Mouse (Mus musculus) lung, postnatal 0 days (tissue): ENCODE results near the gene C8b. TPM values are rescaled to one million over a fixed set of nuclear protein-coding genes. Genes with fewer than 3 reads are reported as not detected.

Experiments used
- ATAC-seq: fragments of 200-750 bp; cut with Nextera tagmentation; 2 replicates; pipeline ENCODE4 v1.8.0; 2017; ENCODE audit warnings: moderate library complexity
- DNase-seq: peaks from one replicate; pipeline ENCODE4 v3.0.0-alpha.2; 2016; ENCODE audit warnings: low spot score
- H3K27ac ChIP-seq: fragments of 300-500 bp; sonication (generic); 2 replicates; pipeline ENCODE4 v1.5.1; 2014; ENCODE audit warnings: antibody characterized with exemption, mild to moderate bottlenecking, low read length, mixed read lengths
- H3K27me3 ChIP-seq: fragments of 300-500 bp; sonication (generic); replicated peaks from 2 replicates; pipeline ENCODE4 v1.6.1; 2014; ENCODE audit warnings: low read length, mixed read lengths; ENCODE audit not compliant: insufficient read depth
- H3K36me3 ChIP-seq: fragments of 300-500 bp; sonication (generic); 2 replicates; pipeline ENCODE4 v1.6.1; 2014; ENCODE audit warnings: low read length, mixed read lengths; ENCODE audit not compliant: insufficient read depth
- H3K4me1 ChIP-seq: fragments of 300-500 bp; sonication (generic); 2 replicates; pipeline ENCODE4 v1.6.1; 2014; ENCODE audit warnings: antibody characterized with exemption, low read depth, low read length, mixed read lengths; ENCODE audit not compliant: insufficient read depth
- H3K4me2 ChIP-seq: fragments of 300-500 bp; sonication (generic); replicated peaks from 2 replicates; pipeline ENCODE4 v1.6.1; 2014; ENCODE audit warnings: low read depth, mild to moderate bottlenecking, low read length, moderate library complexity, mixed read lengths
- H3K4me3 ChIP-seq: fragments of 300-500 bp; sonication (generic); 2 replicates; pipeline ENCODE4 v1.5.1; 2014; ENCODE audit warnings: low read depth, low read length
- H3K9ac ChIP-seq: fragments of 300-500 bp; sonication (generic); replicated peaks from 2 replicates; pipeline ENCODE4 v1.6.1; 2014; ENCODE audit warnings: low read depth, mild to moderate bottlenecking
- H3K9me3 ChIP-seq: fragments of 300-500 bp; sonication (generic); 2 replicates; pipeline ENCODE4 v1.6.1; 2016; ENCODE audit warnings: low read length, mixed read lengths
- CTCF ChIP-seq: IDR thresholded peaks from 2 replicates; pipeline ENCODE4 v1.5.1; 2016; ENCODE audit warnings: antibody characterized with exemption, mild to moderate bottlenecking
- EP300 ChIP-seq: IDR thresholded peaks from 2 replicates; pipeline ENCODE4 v1.6.1; 2016; ENCODE audit warnings: antibody characterized with exemption, mild to moderate bottlenecking, control low read depth
- WGBS: fragments of 180-500 bp; shearing (Covaris S2); extraction: QIAGEN DNeasy Blood & Tissue Kit; methylation state at CpG from one replicate; pipeline ENCODE4 v1.1.7; 2014; 5-methylcytosine and 5-hydroxymethylcytosine counted together
- polyA plus RNA-seq: library from polyadenylated mRNA; unstranded; fragments of >200 nt; fragmentation: Nextera tagmentation; extraction: Ambion mirVana; gene quantifications from 2 replicates; pipeline ENCODE4 v1.2.1, GENCODE M21; 2015

The C8b gene
- polyA plus RNA-seq = not detected in 2 replicates

- Histone ChIP-seq H3K4me1 (no peaks in the 10 kb centered on the region), H3K36me3 (no peaks in the 10 kb centered on the region), H3K27me3 (no peaks in the 10 kb centered on the region), H3K9me3 (no peaks in the 10 kb centered on the region), H3K4me3 (no peak within 1 kb of the TSS), H3K4me2 (no peak within 1 kb of the TSS), H3K27ac (no peak within 1 kb of the TSS), H3K9ac (no peak within 1 kb of the TSS)
- DNase-seq (no peak), ATAC-seq (no peak)
- no peak for TF ChIP-seq EP300
- TF ChIP-seq CTCF = no peak
- WGBS = 63% methylated on average over 8 of the region's 8 CpGs
Observed at GRCm38 (mm10) chr4:104766065-104766464, at the start of gene C8b. Gene C8b (plus strand): TSS chr4:104766317.

- Histone ChIP-seq H3K9ac (no peak overlapping the region), H3K4me3 (no peak overlapping the region), H3K4me2 (no peak overlapping the region), H3K27me3 (no peaks in the 10 kb centered on the region), H3K4me1 (no peaks in the 10 kb centered on the region; the same call in 1 of the 2 replicates), H3K9me3 (no peaks in the 10 kb centered on the region), H3K36me3 (no peaks in the 10 kb centered on the region), H3K27ac (no peak overlapping the region)
- TF ChIP-seq CTCF (no peak), EP300 (no peak)
- WGBS = 32% methylated on average over 1 of the region's 1 CpGs
- no peak for ATAC-seq
- DNase-seq = no peak
Observed at GRCm38 (mm10) chr4:104716506-104716905, 49.6 kb upstream of the C8b start.

- no peak for TF ChIP-seq EP300
- no peak for TF ChIP-seq CTCF
- Histone ChIP-seq H3K9ac (no peak overlapping the region), H3K27ac (no peak overlapping the region), H3K9me3 (no peaks in the 10 kb centered on the region), H3K36me3 (no peaks in the 10 kb centered on the region), H3K4me3 (no peak overlapping the region), H3K27me3 (no peaks in the 10 kb centered on the region), H3K4me1 (no peaks in the 10 kb centered on the region; the same call in 1 of the 2 replicates), H3K4me2 (no peak overlapping the region)
- WGBS = 40% methylated on average over 13 of the region's 13 CpGs
- DNase-seq (peak; percentile 71), ATAC-seq (peak; percentile 67)
Observed at GRCm38 (mm10) chr4:104718973-104719795, 46.9 kb upstream of the C8b start.

GRCm38 (mm10) chr4:104723527-104724045 lies 42.5 kb upstream of the C8b start:
- no peak overlapping the region for H3K4me3 ChIP-seq
- TF ChIP-seq EP300 = no peak
- TF ChIP-seq CTCF = no peak
- no peaks in the 10 kb centered on the region for H3K27me3 ChIP-seq
- no peak overlapping the region for H3K27ac ChIP-seq
- H3K36me3 ChIP-seq = no peaks in the 10 kb centered on the region
- ATAC-seq (no peak), DNase-seq (no peak)
- H3K9ac ChIP-seq = no peak overlapping the region
- 74% methylated on average over 6 of the region's 6 CpGs for WGBS
- H3K4me1 ChIP-seq = no peaks in the 10 kb centered on the region; the same call in 1 of the 2 replicates
- no peak overlapping the region for H3K4me2 ChIP-seq
- H3K9me3 ChIP-seq = no peaks in the 10 kb centered on the region

- no peak overlapping the region for H3K4me2 ChIP-seq
- no peaks in the 10 kb centered on the region for H3K9me3 ChIP-seq
- no peak overlapping the region for H3K27ac ChIP-seq
- TF ChIP-seq EP300 = no peak
- no peak for TF ChIP-seq CTCF
- WGBS = 75% methylated on average over 5 of the region's 5 CpGs
- DNase-seq (no peak), ATAC-seq (no peak)
- no peaks in the 10 kb centered on the region; the same call in 1 of the 2 replicates for H3K4me1 ChIP-seq
- H3K9ac ChIP-seq = no peak overlapping the region
- no peak overlapping the region for H3K4me3 ChIP-seq
- H3K36me3 ChIP-seq = no peaks in the 10 kb centered on the region
- H3K27me3 ChIP-seq = no peaks in the 10 kb centered on the region
Observed at GRCm38 (mm10) chr4:104724258-104724657, 41.9 kb upstream of the C8b start.

GRCm38 (mm10) chr4:104725673-104726072 lies 40.4 kb upstream of the C8b start:
- TF ChIP-seq EP300 (no peak), CTCF (peak; percentile 56)
- ATAC-seq (no peak), DNase-seq (no peak)
- H3K4me1 ChIP-seq = no peaks in the 10 kb centered on the region
- no peaks in the 10 kb centered on the region for H3K36me3 ChIP-seq
- H3K27me3 ChIP-seq = no peaks in the 10 kb centered on the region
- H3K4me3 ChIP-seq = no peak overlapping the region
- no peak overlapping the region for H3K27ac ChIP-seq
- no peaks in the 10 kb centered on the region for H3K9me3 ChIP-seq
- no peak overlapping the region for H3K9ac ChIP-seq
- WGBS = 42% methylated on average over 3 of the region's 3 CpGs
- no peak overlapping the region for H3K4me2 ChIP-seq
